Mouse (Mus musculus) G1E-ER4 (cell line): ENCODE measurements around the gene Samd1. TPM values are rescaled to one million over a fixed set of nuclear protein-coding genes. Genes with fewer than 3 reads are reported as not detected.

Source experiments
- GATA1 ChIP-seq: IDR thresholded peaks from one replicate; pipeline ENCODE4 v1.8.0; 2012; ENCODE audit warnings: low read length, inconsistent platforms
- polyA plus RNA-seq: library from polyadenylated mRNA; stranded (reverse); fragments of >175 nt; gene quantifications from 2 replicates; pipeline ENCODE4 v1.2.3, GENCODE M21; 2012

Gene Samd1
- polyA plus RNA-seq, 1 experiment: 319 TPM

DNA sequence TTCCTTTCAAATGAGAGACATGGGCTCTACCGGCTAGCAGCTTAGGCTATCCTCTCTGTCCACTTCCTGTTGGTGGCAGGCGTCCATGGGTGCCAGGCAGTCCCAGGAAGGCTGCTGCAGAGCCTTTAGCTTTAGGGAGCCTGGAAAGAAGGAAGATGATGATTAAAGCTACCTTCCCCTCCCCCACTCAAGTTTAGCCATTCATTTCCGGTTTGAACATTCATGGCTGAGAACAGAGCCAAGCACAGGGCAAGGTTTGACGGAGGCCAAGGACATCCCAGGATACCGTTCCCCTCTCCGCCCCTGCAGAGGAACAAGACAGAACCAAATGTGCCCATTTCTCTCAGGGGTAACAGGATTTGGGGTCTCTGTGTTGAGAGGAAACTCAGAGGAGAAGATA is 19.8 kb upstream of the Samd1 start:
- TF ChIP-seq GATA1: no peak

DNA sequence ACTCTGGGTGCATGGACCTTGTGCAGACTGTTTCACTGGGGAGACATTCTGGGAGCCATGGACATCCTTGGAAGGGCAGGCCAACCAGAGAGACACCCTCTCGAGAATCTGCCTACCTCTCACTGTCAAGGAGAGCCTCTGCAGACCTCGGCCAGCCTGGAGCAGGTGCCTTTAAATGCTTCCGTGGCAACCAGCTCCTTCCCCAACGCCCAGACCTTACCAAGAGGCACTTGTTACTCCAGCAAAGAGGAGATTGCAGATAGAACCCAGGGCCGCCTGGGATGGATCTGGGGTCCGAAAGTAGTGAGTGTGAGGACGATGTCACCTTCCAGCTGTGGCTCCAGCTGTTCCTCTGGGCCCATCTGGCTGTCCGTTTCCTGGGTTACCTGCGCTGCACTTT is 19.3 kb upstream of the Samd1 start:
- TF ChIP-seq GATA1: no peak

DNA sequence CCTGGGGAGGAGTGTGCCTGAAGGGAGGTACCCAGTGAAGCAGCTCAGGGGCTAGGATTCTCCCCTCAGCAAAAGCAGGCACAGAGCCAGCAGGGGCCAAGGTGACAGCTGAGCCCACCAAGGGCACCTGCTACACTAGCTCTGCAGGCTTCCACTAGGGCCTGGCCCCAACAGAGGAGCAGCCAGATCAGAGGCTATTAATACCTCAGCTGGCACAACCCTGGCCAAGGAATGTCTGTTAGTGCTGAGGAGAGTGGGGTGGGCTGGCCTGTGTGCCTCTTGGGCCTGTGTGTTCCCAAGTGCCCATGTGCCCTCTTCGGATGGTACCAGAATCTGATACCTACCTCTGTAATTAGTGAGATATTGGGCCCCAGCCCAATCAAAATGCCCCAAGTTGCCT is 17.2 kb upstream of the Samd1 start:
- TF ChIP-seq GATA1: no peak

GRCm38 (mm10) chr8:83980845-83981244 is 16.6 kb upstream of the Samd1 start:
- TF ChIP-seq GATA1: no peak

- no peak for TF ChIP-seq GATA1
Measured at GRCm38 (mm10) chr8:83981533-83981932, 15.9 kb upstream of the Samd1 start.

DNA sequence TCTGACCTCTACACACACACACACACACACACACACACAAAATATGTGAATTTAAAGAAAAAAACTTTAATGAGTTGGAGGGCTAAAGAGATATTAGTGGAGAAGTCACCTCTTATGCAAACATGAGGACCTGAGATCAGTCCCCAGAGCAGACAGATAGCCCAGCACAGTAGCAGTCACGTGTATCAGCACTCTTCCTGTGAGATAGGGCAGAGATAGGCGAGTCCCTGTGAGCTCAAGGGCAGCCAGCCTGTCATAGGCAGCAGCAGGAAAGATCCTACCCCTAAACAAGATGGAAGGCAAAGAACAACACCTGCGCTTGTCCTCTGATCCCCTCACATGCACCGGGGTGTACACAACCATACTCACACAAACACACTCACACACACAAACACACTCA is 15.0 kb upstream of the Samd1 start:
- no peak for TF ChIP-seq GATA1

- TF ChIP-seq GATA1: no peak
Measured at GRCm38 (mm10) chr8:83989243-83989642, 8.2 kb upstream of the Samd1 start.

DNA sequence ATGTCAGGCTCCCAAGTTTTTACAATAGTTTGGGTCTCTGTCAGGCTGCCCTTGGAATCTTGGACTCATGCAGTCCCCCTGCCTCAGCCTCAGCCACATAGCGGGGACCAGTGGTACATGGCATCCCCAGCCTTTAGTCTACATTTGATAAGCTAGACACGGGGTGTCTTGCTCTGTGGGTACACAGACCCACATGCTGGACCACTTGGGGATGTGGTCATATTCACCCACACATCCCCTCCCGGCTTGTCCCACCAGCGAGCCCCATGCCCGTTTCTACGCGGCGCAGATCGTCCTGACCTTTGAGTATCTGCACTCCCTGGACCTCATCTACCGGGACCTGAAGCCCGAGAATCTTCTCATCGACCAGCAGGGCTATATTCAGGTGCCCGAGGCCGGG is 7.3 kb upstream of the Samd1 start:
- no peak for TF ChIP-seq GATA1

- TF ChIP-seq GATA1: no peak
Measured at GRCm38 (mm10) chr8:83992488-83992887, 5.0 kb upstream of the Samd1 start.

DNA sequence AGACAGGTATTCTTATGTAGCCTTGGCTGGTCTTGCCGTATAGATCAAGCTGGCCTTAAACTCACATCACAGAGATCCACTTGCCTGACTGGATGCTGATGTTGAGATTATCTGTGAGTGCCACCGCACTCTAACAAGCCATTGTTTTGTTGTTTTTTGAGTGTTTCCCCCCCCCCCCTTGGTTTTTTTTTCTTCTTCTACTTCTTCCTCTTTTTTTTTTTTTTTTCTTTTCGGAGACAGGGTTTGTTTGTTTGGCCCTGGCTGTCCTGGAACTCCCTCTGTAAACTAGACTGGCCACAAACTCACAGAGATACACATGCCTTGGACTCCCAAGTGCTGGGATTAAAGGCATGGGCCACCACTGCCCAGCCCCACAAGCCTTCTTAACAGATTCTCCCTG is 3.4 kb upstream of the Samd1 start:
- TF ChIP-seq GATA1: no peak

DNA sequence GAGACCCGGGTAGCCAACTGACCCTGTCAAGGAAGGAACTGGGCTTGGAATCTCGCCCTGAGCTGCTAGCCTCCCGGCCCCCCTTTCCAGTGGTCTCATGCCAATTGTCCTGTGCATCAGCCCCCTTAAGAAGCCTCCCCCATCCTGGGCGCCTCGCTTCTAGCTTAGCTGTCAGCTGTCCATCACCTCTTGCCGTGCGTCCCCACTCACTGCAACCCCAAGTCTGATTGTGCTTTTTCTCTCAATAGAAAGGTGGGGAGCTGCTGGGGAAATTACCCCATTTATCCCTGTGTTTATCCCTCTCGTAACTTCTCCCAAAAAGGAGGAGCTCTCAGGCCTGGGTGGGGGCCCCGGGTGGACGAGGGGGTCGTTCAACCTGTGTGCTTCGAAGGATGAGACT is 1.5 kb upstream of the Samd1 start:
- no peak for TF ChIP-seq GATA1

- no peak for TF ChIP-seq GATA1
Measured at GRCm38 (mm10) chr8:83996567-83997505, 636 bp upstream of the Samd1 start.

GRCm38 (mm10) chr8:83998231-83999056 is 972 bp downstream of the Samd1 start:
- no peak for TF ChIP-seq GATA1

- TF ChIP-seq GATA1: no peak
Measured at GRCm38 (mm10) chr8:83999057-83999705, 1.7 kb downstream of the Samd1 start.

GRCm38 (mm10) chr8:83999825-84000224 is 2.4 kb downstream of the Samd1 start:
- TF ChIP-seq GATA1: no peak
